Mouse (Mus musculus) ES-Bruce4 (cell line): ENCODE data around the gene Vmn1r87.

Source experiments
- CTCF ChIP-seq: IDR thresholded peaks from one replicate; pipeline ENCODE4 v1.8.1; 2011; ENCODE audit warnings: low read depth, low read length
- EP300 ChIP-seq: IDR thresholded peaks from 2 replicates; pipeline ENCODE4 v1.6.1; 2011; ENCODE audit warnings: low read depth, low read length; ENCODE audit not compliant: insufficient read depth
- POLR2A ChIP-seq: IDR thresholded peaks from one replicate; pipeline ENCODE4 v1.8.1; 2011; ENCODE audit warnings: low read length; ENCODE audit not compliant: insufficient read depth

DNA sequence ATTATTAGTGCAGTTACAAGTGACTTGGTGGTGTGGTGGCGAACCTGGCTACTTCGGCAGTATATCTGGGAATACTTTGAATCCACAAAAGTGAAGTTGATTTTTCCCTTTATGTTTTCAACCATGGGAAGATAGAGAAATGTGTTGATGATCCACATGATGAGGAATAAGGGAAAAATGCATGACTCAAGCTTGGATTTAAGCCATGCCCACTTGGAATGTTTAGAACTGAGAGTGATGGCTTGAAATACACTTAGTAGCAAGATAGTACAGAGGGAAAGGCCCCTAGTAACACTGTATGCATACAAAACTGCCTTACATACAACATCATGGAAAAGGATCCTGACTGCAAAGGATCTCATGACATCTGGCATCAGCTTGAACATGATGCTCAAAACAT, 8.1 kb downstream of the Vmn1r87 start:
- TF ChIP-seq POLR2A (no peak), CTCF (no peak), EP300 (no peak)
